Mouse (Mus musculus): Measurements from ENCODE around the gene Hic1.

GRCm38 (mm10) chr11:75171186-75171865 is 2.0 kb upstream of the Hic1 start:
- TF ChIP-seq CTCF (IDR thresholded peaks at IDR 0.05; ENCODE audit: low read depth, low read length), result no peak
- TF ChIP-seq POLR2A (IDR thresholded peaks at IDR 0.05; ENCODE audit: insufficient read depth, low read length), result no peak
- no peak for TF ChIP-seq EP300 (IDR thresholded peaks at IDR 0.05; ENCODE audit: insufficient read depth, low read depth, low read length)
